15 mouse cellular contexts compared by ENCODE assay signal in the genomic region with DNA sequence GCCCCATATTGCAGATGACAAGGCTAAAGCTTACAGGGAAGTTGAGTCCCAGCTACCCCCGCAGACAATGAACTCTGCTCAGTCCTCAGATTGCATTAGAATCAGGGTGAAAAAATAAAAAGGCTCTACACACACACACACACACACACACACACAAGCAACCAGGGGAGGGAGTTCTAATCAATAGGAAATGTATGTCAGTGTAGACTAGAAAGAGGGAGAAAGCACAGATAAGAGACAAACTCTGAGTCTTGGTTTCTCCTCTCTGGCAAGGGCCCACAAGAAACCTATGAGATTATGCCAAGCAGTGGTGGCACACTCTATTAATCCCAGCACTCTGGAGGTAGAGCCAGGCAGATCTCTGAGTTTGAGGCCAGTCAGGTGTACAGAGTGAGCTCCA.
"Had no signal": no experiment of that assay in that cellular context is flagged by ENCODE, and none has a peak within 500 bp of the region (broad histone marks: within the 10 kb centered on the region; RNA-seq: fewer than 3 reads in every experiment).

No protein-coding gene starts in this region.

- H3K9me3 ChIP-seq: neural tube, embryonic 15.5 days; stomach, embryonic 15.5 days had no signal

- H3K4me2 ChIP-seq: neural tube, embryonic 15.5 days; stomach, embryonic 15.5 days had no signal

- H3K27ac ChIP-seq: neural tube, embryonic 15.5 days; stomach, embryonic 15.5 days; stomach, postnatal 0 days had no signal

- H3K9ac ChIP-seq: neural tube, embryonic 15.5 days; stomach, embryonic 15.5 days had no signal

- DNase-seq: retina, postnatal 1 day; right cerebral cortex, adult 18-20 months; right cerebral cortex, postnatal 14 days; right cerebral cortex, postnatal 25 days; right cerebral cortex, postnatal 4 days; spleen, adult 18-20 months; thymus, adult 18-20 months; thymus, adult 2 months; thymus, postnatal 14 days; thymus, postnatal 25 days; thymus, postnatal 36 days; thymus, postnatal 4 days had no signal

- H3K36me3 ChIP-seq: neural tube, embryonic 15.5 days; stomach, embryonic 15.5 days had no signal

- H3K4me3 ChIP-seq: neural tube, embryonic 15.5 days; stomach, embryonic 15.5 days had no signal

- H3K27me3 ChIP-seq: stomach, embryonic 15.5 days had no signal
